Mouse (Mus musculus) cortical plate, adult 2 months (tissue): ENCODE data around the gene Zbtb7a. TPM values are rescaled to one million over a fixed set of nuclear protein-coding genes. Genes with fewer than 3 reads are reported as not detected.
"Not testable (repeated sequence)": the region's sequence is repeated elsewhere in the genome, so short reads cannot be mapped to it uniquely, and the experiment has no call there.

Source experiments
- H3K27ac ChIP-seq: fragments of 200-500 bp; 2 replicates; pipeline ENCODE4 v1.5.1; 2012; ENCODE audit warnings: low read length, control low read depth, inconsistent platforms; ENCODE audit not compliant: insufficient read depth
- H3K4me1 ChIP-seq: fragments of 200-500 bp; 2 replicates; pipeline ENCODE4 v1.6.1; 2011; ENCODE audit warnings: low read length; ENCODE audit not compliant: control insufficient read depth, insufficient read depth
- H3K4me3 ChIP-seq: fragments of 200-500 bp; 2 replicates; pipeline ENCODE4 v1.5.1; 2011; ENCODE audit warnings: mild to moderate bottlenecking, low read length, control low read depth; ENCODE audit not compliant: insufficient read depth
- CTCF ChIP-seq: fragments of 200-500 bp; IDR thresholded peaks from 2 replicates; pipeline ENCODE4 v1.5.1; 2011; ENCODE audit warnings: mild to moderate bottlenecking, control low read depth, low read length; ENCODE audit not compliant: insufficient read depth; ENCODE audit errors: extremely low read depth
- POLR2A ChIP-seq: fragments of 200-500 bp; IDR thresholded peaks from 2 replicates; pipeline ENCODE4 v1.6.1; 2011; ENCODE audit warnings: mild to moderate bottlenecking, low read length, control low read depth; ENCODE audit not compliant: insufficient read depth; ENCODE audit errors: extremely low read depth
- polyA plus RNA-seq: library from polyadenylated mRNA; depleted of rRNA; stranded (reverse); fragments of >200 nt; gene quantifications from 2 replicates; pipeline ENCODE4 v1.2.3, GENCODE M21; 2012

Gene Zbtb7a
- polyA plus RNA-seq, 1 experiment, result 49.9 TPM

DNA sequence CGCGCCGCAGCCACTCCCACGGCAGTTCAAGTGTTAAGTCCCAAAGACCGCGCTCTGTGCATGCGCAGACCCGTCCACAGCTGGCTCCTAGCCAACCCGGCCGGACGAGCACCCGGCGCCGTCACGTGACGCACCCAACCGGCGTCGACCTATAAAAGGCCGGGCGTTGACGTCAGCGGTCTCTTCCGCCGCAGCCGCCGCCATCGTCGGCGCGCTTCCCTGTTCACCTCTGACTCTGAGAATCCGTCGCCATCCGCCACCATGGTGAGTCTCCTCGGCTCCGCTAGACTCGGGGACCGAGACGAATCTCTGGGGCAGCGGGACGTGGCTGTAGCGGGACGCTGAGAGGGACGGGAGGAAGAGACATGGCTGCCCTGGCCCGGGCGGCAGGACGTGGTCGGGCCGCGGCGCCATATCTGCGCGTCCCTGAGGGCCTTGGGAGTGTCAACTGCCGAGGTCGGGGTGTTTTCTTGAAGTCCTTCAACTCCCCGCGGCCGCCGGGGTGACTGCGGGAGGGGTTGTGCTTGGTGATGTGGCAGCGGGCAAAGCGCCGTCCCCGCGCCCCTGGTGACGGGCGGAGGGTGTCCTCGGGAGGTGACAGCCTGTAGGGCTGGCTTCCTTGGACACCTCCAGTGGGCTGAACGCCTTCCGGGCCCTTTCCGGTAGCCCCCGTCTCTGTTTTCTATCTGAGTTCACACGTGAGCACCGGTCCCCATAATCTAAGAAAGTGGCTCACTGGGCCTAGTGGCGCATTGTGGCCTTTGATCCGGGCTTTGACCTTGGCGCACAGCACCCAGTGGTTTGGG, 41.6 kb downstream of the Zbtb7a start, which contains the start of gene Eef2:
Eef2 (plus strand) TSS at position 166 of the 806 bp plus-strand sequence.
- no peak for TF ChIP-seq CTCF
- peak; percentile 99 for TF ChIP-seq POLR2A
- peaks cover 6% of the 10 kb centered on the region for H3K4me1 ChIP-seq

DNA sequence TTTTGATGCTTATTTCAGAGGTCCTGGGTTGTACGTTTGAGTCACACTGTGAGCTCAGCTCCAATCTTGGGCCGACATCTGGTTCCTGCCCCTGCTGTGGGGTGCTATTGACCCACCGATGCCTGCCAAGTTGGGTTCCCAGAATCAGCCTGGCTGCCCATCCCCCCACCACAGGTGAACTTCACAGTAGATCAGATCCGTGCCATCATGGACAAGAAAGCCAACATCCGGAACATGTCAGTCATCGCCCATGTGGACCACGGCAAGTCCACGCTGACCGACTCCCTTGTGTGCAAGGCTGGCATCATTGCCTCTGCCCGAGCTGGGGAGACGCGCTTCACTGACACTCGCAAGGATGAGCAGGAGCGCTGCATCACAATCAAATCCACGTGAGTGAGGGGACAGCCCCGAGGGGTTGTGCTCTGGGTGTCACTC, 42.5 kb downstream of the Zbtb7a start:
- Histone ChIP-seq H3K4me3 (peak overlapping the region; percentile 70), H3K4me1 (peaks cover 6% of the 10 kb centered on the region), H3K27ac (peak overlapping the region; percentile 20; the same call in 1 of the 2 replicates)
- TF ChIP-seq POLR2A (no peak), CTCF (no peak)

More for the DNA sequence above, 41.6 kb downstream of the Zbtb7a start, which contains the start of gene Eef2:
- Histone ChIP-seq H3K27ac (peak within 1 kb of the TSS; percentile 91), H3K4me3 (peak within 1 kb of the TSS; percentile 70)

DNA sequence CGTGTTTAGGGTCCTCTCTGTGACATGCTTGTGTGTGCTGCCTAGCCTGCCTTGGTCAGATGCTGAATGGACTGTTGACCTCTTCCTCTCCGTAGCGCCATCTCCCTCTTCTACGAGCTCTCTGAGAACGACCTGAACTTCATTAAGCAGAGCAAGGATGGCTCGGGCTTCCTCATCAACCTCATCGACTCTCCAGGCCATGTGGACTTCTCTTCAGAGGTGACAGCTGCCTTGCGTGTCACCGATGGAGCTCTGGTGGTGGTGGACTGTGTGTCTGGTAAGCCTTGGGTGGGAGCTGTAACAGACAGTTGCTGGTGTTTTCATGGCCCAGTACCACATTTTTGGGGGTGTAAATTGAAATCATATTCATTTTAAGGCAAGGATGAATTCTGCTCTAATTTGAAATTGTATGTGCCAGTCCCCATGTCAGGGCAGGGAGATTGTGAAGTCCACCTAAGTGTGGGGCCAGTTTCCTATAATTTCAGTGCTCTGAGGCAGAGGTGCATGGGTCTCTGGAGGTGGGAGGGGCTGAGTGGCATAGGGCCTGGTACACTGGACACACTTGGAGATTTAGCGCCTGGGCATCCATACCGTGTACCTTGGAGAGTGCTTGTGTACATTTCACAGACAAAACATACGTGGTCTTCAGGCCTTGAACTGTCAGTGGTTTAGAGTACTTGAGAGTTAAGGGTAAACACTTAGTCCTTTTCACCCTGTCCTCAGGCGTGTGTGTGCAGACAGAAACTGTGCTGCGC, 43.1 kb downstream of the Zbtb7a start:
- Histone ChIP-seq H3K27ac (no peak overlapping the region), H3K4me1 (peaks cover 5% of the 10 kb centered on the region; the same call in 1 of the 2 replicates)
- TF ChIP-seq POLR2A, result no peak
- TF ChIP-seq CTCF, result no peak

DNA sequence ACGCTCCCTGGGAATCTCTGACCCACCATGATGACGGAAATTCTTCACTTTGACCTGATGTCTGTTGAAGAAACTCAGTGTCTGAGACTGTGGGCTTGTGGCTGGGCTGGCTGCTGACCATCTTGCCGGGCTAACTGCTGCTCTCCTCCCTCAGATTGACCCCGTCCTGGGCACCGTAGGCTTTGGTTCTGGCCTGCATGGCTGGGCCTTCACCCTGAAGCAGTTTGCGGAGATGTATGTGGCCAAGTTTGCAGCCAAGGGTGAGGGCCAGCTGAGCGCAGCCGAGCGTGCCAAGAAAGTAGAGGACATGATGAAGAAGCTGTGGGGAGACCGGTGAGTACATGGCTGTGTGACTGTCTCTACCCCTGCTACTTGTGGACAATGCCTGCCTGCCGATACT, 43.9 kb downstream of the Zbtb7a start:
- peaks cover 7% of the 10 kb centered on the region for H3K4me1 ChIP-seq
- TF ChIP-seq CTCF, result no peak
- TF ChIP-seq POLR2A, result no peak

More for the DNA sequence above, 43.1 kb downstream of the Zbtb7a start:
- peak overlapping the region; percentile 70 for H3K4me3 ChIP-seq

DNA sequence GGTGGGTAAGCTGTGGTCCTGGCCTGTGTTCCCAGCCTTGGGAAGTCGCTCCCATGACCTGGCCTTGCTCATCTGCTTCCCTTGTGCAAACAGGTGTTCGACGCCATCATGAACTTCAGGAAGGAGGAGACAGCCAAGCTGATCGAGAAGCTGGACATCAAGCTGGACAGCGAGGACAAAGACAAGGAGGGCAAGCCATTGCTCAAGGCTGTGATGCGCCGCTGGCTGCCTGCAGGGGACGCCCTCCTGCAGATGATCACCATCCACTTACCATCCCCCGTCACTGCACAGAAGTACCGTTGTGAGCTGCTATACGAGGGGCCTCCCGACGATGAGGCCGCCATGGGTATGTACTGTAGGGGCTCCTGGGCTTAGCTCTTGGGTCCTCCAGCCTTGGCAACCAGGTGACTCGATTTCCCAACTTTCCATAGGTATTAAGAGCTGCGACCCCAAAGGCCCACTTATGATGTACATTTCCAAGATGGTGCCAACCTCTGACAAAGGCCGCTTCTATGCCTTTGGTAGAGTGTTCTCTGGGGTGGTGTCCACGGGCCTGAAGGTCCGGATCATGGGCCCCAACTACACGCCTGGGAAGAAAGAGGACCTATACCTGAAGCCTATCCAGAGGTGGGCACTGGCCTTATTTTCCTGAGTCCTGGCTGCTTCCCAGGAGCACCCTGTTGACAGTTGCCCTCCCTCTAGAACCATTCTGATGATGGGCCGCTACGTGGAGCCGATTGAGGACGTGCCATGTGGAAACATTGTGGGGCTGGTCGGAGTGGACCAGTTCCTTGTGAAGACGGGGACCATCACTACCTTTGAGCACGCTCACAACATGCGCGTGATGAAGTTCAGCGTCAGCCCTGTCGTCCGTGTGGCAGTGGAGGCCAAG, 44.7 kb downstream of the Zbtb7a start:
- TF ChIP-seq POLR2A (no peak), CTCF (no peak)
- peaks cover 7% of the 10 kb centered on the region for H3K4me1 ChIP-seq
- H3K4me3 ChIP-seq, result no peak overlapping the region
- H3K27ac ChIP-seq, result no peak overlapping the region

More for the DNA sequence above, 43.9 kb downstream of the Zbtb7a start:
- Histone ChIP-seq H3K4me3 (no peak overlapping the region), H3K27ac (no peak overlapping the region)

DNA sequence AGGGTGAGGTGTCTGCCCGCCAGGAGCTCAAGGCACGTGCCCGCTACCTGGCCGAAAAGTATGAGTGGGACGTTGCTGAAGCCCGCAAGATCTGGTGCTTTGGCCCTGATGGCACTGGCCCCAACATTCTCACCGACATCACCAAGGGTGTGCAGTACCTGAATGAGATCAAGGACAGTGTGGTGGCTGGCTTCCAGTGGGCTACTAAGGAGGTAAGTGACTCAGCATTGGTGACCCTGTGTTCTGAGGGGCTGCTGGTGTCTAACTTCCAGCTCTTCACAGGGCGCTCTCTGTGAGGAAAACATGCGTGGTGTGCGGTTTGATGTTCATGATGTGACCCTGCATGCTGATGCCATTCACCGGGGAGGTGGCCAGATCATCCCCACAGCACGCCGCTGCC, 45.9 kb downstream of the Zbtb7a start:
- TF ChIP-seq CTCF, result no peak
- TF ChIP-seq POLR2A, result no peak
- no peak overlapping the region for H3K4me3 ChIP-seq
- H3K27ac ChIP-seq, result no peak overlapping the region
- H3K4me1 ChIP-seq, result peaks cover 4% of the 10 kb centered on the region

DNA sequence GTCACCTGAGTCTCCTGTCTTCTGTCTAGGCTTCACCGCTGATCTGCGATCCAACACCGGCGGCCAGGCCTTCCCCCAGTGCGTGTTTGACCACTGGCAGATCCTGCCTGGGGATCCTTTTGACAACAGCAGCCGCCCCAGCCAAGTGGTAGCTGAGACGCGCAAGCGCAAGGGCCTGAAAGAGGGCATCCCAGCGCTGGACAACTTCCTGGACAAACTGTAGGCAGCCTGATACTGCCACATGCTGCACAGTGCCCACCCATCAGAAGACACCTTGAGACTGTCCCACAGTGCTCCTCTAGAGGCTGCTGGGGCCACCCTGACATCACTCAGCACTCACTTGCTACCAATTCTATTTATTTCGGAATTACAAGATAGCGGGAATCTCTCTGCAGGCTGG, 46.8 kb downstream of the Zbtb7a start:
- H3K27ac ChIP-seq, H3K4me3 ChIP-seq, H3K4me1 ChIP-seq: not testable (repeated sequence)

DNA sequence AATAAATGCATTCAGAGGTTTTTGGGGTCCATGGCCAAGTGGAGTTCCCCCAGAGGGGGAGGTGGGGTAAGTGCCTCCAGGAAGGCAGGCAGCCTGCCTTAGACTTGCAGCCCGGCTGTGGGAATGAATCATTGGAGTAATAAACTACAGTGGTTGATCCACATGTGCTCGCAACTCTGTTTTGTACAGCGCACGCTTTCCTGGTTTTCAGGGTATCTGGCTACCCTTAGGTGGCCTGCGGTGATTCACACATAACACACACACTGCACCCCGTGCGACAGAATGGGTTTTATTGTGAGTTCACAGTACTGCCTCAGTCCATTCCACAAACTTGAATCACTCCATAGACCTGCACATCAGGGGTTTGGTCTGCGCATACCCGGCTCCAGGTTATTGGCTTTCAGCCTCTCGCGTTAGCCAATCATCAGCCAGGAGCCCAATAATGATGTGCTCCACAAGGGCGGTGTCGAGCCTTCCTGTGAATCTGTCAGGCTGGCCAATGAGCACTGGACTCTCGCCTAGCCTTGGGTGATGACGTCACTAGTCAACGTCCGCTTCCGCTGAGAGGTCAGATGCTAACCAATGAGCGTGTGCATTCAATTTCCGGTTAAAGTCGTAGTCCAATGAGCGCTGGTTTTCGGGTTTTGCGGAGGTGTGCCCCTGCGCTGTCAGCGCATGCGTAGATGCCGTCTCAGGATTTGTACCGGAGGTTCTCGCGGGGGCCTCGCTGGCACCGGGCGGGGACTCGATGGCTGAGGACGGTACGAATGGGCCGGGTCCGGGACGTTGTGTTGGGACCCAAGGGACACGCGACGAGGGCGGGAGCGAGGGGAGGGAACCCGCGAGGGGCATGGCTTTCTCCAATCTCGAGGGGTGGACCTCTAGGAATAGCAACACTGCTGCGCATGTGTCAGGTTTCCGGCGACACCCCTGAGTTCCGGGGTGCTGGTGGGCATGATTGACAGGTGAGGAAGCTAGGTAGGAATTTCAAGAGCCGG, 47.6 kb downstream of the Zbtb7a start, which contains the start of gene Dapk3:
Dapk3 (plus strand) TSS at position 670 of the 998 bp plus-strand sequence.
- peaks cover 3% of the 10 kb centered on the region for H3K4me1 ChIP-seq
- TF ChIP-seq CTCF, result no peak
- TF ChIP-seq POLR2A, result peak; percentile 88
- peak within 1 kb of the TSS; percentile 33; the same call in 1 of the 2 replicates for H3K27ac ChIP-seq
- H3K4me3 ChIP-seq, result peak within 1 kb of the TSS; percentile 45
